Mouse (Mus musculus) liver, embryonic 15.5 days (tissue): ENCODE results near the gene Rimbp2. TPM values are rescaled to one million over a fixed set of nuclear protein-coding genes. Genes with fewer than 3 reads are reported as not detected.

Experiments used
- ATAC-seq: fragments of 200-750 bp; cut with Nextera tagmentation; 2 replicates; pipeline ENCODE4 v1.8.0; 2017; ENCODE audit warnings: moderate number of reproducible peaks, mild to moderate bottlenecking, moderate library complexity; ENCODE audit not compliant: insufficient read depth
- H3K27ac ChIP-seq: fragments of 300-500 bp; sonication (generic); replicated peaks from 2 replicates; pipeline ENCODE4 v1.5.1; 2015; ENCODE audit warnings: mild to moderate bottlenecking, inconsistent platforms
- H3K27me3 ChIP-seq: fragments of 300-500 bp; sonication (generic); 2 replicates; pipeline ENCODE4 v1.6.1; 2015; ENCODE audit warnings: mild to moderate bottlenecking, inconsistent platforms
- H3K36me3 ChIP-seq: fragments of 300-500 bp; sonication (generic); replicated peaks from 2 replicates; pipeline ENCODE4 v1.6.1; 2015; ENCODE audit warnings: moderate library complexity, mild to moderate bottlenecking, inconsistent platforms
- H3K4me1 ChIP-seq: fragments of 300-500 bp; sonication (generic); replicated peaks from 2 replicates; pipeline ENCODE4 v1.6.1; 2015; ENCODE audit warnings: inconsistent platforms
- H3K4me2 ChIP-seq: fragments of 300-500 bp; sonication (generic); 2 replicates; pipeline ENCODE4 v1.6.1; 2015; ENCODE audit warnings: moderate library complexity, mild to moderate bottlenecking, inconsistent platforms
- H3K4me3 ChIP-seq: fragments of 300-500 bp; sonication (generic); replicated peaks from 2 replicates; pipeline ENCODE4 v1.5.1; 2015; ENCODE audit warnings: mild to moderate bottlenecking, inconsistent platforms
- H3K9ac ChIP-seq: fragments of 300-500 bp; sonication (generic); 2 replicates; pipeline ENCODE4 v1.6.1; 2015; ENCODE audit warnings: moderate library complexity, mild to moderate bottlenecking, inconsistent platforms
- H3K9me3 ChIP-seq: fragments of 300-500 bp; sonication (generic); replicated peaks from 2 replicates; pipeline ENCODE4 v1.6.1; 2016; ENCODE audit warnings: inconsistent platforms
- WGBS: fragments of 180-500 bp; shearing (Covaris S2); methylation state at CpG from one replicate; pipeline ENCODE4 v1.1.7; 2015; ENCODE audit warnings: mixed read lengths; ENCODE audit not compliant: insufficient replicate concordance; 5-methylcytosine and 5-hydroxymethylcytosine counted together
- polyA plus RNA-seq: library from polyadenylated mRNA; unstranded; fragments of >200 nt; fragmentation: Nextera tagmentation; extraction: Ambion mirVana; gene quantifications from 2 replicates; pipeline ENCODE4 v1.2.1, GENCODE M21; 2015

Rimbp2 gene
- polyA plus RNA-seq, 1 experiment from 2014 or later, result not detected

DNA sequence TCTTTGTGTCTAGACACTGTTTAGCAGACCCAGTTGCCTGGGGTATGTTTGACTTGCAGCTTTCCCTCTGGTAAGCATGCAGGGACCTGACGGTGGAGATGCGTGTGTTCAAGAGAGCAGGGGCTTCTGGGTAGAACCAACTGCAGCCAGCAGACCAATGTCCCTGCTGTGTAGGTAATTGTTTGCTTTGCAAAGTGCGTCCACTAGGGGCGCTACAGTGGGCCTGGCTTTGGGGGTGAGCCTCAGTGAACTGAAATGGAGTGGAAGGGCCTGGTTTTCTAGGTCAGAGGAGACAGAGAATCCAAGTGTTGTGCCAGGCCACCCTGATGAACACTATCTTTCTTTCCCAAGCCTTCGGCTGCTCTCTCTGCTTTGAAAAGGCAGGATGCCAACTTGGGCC, 143.9 kb downstream of the Rimbp2 start:
- H3K9me3 ChIP-seq, result no peaks in the 10 kb centered on the region
- no peaks in the 10 kb centered on the region for H3K27me3 ChIP-seq
- no peak overlapping the region for H3K4me2 ChIP-seq
- H3K27ac ChIP-seq, result no peak overlapping the region
- no peaks in the 10 kb centered on the region for H3K36me3 ChIP-seq
- no peaks in the 10 kb centered on the region for H3K4me1 ChIP-seq
- 39% methylated on average over 5 of the region's 5 CpGs for WGBS
- ATAC-seq, result no peak
- H3K4me3 ChIP-seq, result no peak overlapping the region
- no peak overlapping the region for H3K9ac ChIP-seq

DNA sequence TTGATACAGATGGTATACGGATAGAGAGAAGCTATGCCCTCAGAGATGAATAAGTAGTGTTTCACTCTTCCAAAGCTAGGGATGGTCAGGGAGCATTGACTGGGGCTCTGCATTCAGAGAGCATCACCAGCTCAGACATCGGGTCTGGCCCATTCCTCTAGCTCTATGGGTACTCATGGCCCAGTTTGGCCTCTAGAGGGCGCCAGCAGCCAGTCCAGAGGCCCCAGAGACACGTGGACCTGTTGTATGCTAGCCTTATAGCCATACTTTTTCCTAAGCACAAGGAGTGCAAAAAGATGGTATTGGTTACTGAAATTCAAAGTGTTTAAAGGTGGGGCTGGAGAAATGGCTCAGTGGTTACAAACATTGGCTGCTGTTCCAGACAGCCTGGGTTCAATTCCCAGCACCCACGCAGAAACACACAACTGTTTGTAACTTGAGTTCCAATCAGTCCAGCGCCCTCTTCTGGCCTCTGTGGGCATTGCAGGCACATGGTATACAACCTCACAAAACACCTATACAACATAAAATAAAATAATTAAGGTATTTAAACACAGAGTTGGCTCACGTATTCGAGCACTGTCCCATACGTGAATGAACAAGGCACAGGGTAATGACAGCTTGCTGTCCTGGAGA, 144.6 kb downstream of the Rimbp2 start:
- H3K27me3 ChIP-seq, result no peaks in the 10 kb centered on the region
- H3K4me3 ChIP-seq, result no peak overlapping the region
- H3K9me3 ChIP-seq, result no peaks in the 10 kb centered on the region
- no peak for ATAC-seq
- H3K27ac ChIP-seq, result no peak overlapping the region
- no peak overlapping the region for H3K4me2 ChIP-seq
- H3K9ac ChIP-seq, result no peak overlapping the region
- H3K4me1 ChIP-seq, result no peaks in the 10 kb centered on the region
- no peaks in the 10 kb centered on the region for H3K36me3 ChIP-seq
- 42% methylated on average over 9 of the region's 9 CpGs for WGBS

DNA sequence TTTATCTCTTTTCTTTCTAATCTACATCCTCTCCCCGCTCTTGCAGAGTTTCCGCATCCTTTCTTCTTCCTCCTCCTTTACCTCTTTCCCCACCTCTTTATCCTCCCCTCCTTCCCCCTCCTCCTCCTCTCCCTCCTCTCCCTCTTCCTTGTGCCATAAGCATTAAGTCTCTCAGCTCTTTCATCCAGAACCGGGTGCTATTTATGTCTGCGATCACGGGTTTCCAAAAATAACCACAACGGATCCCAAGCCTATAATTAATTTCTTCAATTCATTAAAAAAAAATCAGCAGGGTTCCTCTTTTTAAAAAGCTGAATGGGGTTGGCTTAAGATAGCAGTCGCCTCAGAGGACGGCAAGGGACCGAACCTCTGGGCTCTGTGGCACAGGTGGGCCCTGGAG, 145.9 kb downstream of the Rimbp2 start:
- Histone ChIP-seq H3K9me3 (no peaks in the 10 kb centered on the region), H3K36me3 (no peaks in the 10 kb centered on the region), H3K4me1 (no peaks in the 10 kb centered on the region), H3K27me3 (no peaks in the 10 kb centered on the region), H3K9ac (no peak overlapping the region), H3K27ac (no peak overlapping the region), H3K4me2 (no peak overlapping the region), H3K4me3 (no peak overlapping the region)
- WGBS, result 67% methylated on average over 9 of the region's 9 CpGs
- ATAC-seq, result no peak

DNA sequence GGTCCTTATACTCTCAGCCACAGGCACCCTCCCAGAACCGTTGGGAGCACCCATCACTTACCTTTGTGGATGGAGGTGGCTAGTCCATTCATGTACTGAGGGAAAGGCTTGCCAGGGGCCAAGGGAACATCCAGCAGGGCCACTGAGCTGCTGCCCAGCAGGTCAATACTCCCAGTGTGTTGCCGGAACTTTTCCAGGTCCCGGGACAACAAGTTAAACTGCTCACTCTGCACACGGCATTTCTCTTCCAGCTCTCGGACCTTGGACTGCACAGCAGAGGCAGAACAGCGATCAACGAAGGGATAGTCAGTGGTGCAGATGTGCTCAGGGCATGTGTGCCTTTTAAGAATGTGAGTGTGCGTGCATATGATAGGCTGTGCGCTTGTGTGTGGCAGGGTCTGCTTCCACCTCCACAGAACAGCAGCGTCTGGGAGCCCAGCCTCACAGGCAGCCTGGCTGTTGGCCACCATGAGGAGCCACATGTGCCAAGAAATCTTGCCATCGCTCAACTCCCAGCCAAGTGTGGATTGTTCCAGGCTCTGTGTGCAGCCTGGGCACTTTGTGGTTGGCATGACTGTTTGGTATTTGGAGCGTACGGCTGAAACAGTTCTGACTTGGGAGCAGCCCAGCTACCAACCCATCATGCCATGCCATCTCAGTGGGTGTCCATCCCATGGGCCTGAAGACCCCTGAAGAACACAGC, 146.8 kb downstream of the Rimbp2 start:
- ATAC-seq, result no peak
- H3K9me3 ChIP-seq, result no peaks in the 10 kb centered on the region
- H3K9ac ChIP-seq, result no peak overlapping the region
- no peak overlapping the region for H3K4me2 ChIP-seq
- no peaks in the 10 kb centered on the region for H3K4me1 ChIP-seq
- no peak overlapping the region for H3K4me3 ChIP-seq
- WGBS, result 76% methylated on average over 13 of the region's 13 CpGs
- no peak overlapping the region for H3K27ac ChIP-seq
- H3K27me3 ChIP-seq, result no peaks in the 10 kb centered on the region
- no peaks in the 10 kb centered on the region for H3K36me3 ChIP-seq

DNA sequence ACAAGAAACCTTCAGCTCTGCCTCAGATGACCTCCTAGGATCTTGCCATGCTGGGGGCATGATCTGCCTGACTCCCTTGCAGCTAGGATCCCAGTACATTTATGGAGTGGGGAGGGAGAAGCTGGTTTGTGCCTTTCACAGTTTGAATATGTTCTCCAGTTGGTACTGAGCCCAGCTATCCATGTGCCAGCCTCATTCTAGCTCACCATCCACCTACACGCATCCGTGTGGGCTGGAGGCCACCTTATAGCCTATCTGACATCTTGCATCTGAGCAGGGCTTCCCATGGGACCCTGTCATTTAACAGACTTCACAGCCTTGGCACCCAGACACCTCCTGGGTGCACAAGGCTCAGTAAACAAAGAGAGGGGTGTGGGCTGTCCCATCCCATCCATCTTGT, 148.2 kb downstream of the Rimbp2 start:
- no peak overlapping the region for H3K4me3 ChIP-seq
- no peak overlapping the region for H3K27ac ChIP-seq
- H3K4me1 ChIP-seq, result no peaks in the 10 kb centered on the region
- ATAC-seq, result no peak
- H3K9me3 ChIP-seq, result no peaks in the 10 kb centered on the region
- H3K9ac ChIP-seq, result no peak overlapping the region
- no peak overlapping the region for H3K4me2 ChIP-seq
- 64% methylated on average over 2 of the region's 2 CpGs for WGBS
- H3K36me3 ChIP-seq, result no peaks in the 10 kb centered on the region
- no peaks in the 10 kb centered on the region for H3K27me3 ChIP-seq

DNA sequence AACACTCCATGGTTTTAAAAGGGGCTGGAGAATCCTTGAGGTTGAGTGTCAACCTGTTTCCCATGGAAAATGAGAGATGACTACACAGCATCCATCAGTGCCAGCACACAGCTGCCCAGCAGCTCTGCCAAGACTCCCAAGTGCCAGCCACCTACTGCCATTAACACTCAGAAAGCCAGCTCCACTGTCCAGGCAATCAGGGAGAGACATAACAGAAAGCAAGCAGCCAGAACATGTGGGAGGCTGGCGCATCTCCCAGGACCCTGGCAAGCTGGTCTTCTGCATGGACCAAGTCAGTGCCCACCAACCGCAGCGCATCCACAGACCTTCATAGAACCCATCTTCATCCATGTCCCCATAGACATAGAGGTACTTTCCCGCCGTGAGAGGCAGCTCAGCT, 152.7 kb downstream of the Rimbp2 start:
- no peak for ATAC-seq
- 65% methylated on average over 5 of the region's 5 CpGs for WGBS

DNA sequence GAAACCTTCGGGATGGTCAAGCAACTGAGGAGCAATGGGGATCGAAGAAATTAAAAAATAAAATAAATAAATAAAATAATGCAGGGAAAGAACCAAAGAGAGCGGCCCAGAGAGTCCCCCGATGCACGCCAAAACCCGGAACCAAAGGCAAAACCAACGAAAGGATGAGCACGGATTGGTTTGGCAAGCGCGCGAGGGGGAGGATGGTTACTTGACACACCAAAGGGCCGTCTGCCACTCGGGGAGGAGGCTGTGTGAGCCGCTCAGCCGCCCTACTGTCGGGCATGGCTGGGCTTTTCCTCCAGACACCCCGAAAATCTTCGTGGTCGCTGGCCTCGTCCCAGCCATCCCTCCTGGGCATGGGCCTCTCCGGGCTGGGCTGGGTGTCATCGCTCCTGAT, 171.7 kb downstream of the Rimbp2 start:
- Histone ChIP-seq H3K27ac (no peak overlapping the region), H3K9ac (no peak overlapping the region), H3K9me3 (0 out of 2 replicates have a peak, but pooled peaks cover 3% of the 10 kb centered on the region), H3K4me1 (no peaks in the 10 kb centered on the region), H3K27me3 (no peaks in the 10 kb centered on the region), H3K4me2 (no peak overlapping the region), H3K36me3 (no peaks in the 10 kb centered on the region), H3K4me3 (no peak overlapping the region)
- WGBS, result 54% methylated on average over 22 of the region's 22 CpGs
- ATAC-seq, result no peak

More for the DNA sequence above, 152.7 kb downstream of the Rimbp2 start:
- no peak overlapping the region for H3K27ac ChIP-seq
- H3K4me1 ChIP-seq, result no peaks in the 10 kb centered on the region
- no peak overlapping the region for H3K9ac ChIP-seq
- no peaks in the 10 kb centered on the region for H3K36me3 ChIP-seq
- no peak overlapping the region for H3K4me2 ChIP-seq
- no peak overlapping the region for H3K4me3 ChIP-seq
- no peaks in the 10 kb centered on the region for H3K9me3 ChIP-seq
- no peaks in the 10 kb centered on the region for H3K27me3 ChIP-seq

DNA sequence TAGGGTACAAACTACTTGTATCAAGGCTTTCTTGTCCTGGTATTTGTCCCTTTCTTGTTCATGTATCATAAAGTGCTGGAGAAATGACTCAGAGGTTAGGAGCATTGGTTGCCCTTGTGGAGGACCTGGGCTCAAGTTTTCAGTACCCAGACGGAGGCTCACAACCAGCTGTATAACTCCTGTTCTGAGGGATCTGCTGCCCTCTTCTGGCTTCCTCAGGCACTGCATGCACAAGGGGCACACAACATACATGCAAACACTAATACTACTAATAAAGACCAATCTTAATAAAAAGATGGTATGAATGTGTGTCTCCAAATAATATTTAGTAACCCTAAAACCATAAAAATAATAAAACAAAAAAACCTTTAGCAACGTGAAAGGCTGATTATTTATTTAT, 176.9 kb downstream of the Rimbp2 start:
- Histone ChIP-seq H3K9me3 (no peaks in the 10 kb centered on the region), H3K9ac (no peak overlapping the region), H3K27ac (no peak overlapping the region), H3K36me3 (no peaks in the 10 kb centered on the region), H3K4me2 (no peak overlapping the region), H3K27me3 (no peaks in the 10 kb centered on the region), H3K4me1 (no peaks in the 10 kb centered on the region), H3K4me3 (no peak overlapping the region)
- WGBS, result 48% methylated on average over 2 of the region's 2 CpGs
- ATAC-seq, result no peak

DNA sequence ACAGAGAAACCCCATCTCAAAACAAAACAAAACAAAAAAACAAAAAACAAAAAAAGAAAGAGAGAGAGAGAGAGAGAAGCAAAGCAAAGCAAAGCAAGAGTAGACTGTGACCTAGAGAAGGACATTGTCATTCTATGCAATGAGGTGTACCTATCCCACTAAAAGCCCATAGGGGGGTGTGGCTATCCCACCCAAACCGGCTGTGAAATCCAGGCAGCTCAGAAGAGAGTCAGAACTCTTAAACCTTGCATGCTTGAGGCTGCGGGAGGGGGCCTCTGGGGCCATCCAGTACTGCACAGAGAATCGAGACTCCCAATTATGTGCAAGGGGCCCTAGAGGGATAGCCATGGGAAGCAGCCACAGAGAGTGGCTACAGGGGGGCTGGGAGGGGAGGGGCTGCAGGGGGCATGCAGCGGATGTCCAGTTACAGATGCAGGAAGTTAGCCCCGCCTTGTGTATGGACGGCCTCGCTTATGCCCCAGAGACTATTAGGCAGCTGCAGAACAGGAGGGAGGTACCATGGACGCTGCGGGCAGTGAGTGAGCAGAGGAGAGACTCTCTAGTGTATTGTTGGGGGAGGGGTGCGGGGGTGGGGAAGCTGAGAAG, 184.2 kb downstream of the Rimbp2 start:
- no peak for ATAC-seq
- H3K4me2 ChIP-seq, result no peak overlapping the region

DNA sequence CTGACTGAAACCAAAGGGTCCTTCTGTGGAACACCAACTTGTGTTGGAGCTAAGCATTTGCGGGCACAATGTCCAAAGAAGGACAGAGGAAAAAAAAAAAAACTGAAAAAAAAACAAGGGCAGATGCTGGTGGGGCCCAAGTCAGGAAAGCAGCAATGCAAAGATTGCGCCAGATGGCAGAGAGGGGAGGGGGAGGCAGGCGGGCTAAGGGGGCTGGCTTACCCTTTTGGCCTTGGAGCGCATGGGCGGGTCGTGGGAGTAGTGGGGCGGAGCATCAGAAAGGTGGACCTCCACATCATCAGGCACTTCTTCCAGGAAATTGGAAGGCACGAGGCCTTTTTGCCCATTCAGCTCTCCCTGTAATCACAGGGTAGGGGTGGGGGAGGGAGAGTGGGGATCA, 192.2 kb downstream of the Rimbp2 start:
- WGBS, result 28% methylated on average over 8 of the region's 8 CpGs
- H3K27me3 ChIP-seq, result no peaks in the 10 kb centered on the region
- H3K9me3 ChIP-seq, result no peaks in the 10 kb centered on the region; the same call in 1 of the 2 replicates
- H3K4me2 ChIP-seq, result no peak overlapping the region
- H3K36me3 ChIP-seq, result no peaks in the 10 kb centered on the region
- no peak overlapping the region for H3K4me3 ChIP-seq
- no peak overlapping the region for H3K9ac ChIP-seq
- no peak overlapping the region for H3K27ac ChIP-seq
- ATAC-seq, result no peak
- no peaks in the 10 kb centered on the region for H3K4me1 ChIP-seq

More for the DNA sequence above, 184.2 kb downstream of the Rimbp2 start:
- Histone ChIP-seq H3K27ac (no peak overlapping the region), H3K9me3 (no peaks in the 10 kb centered on the region), H3K9ac (no peak overlapping the region), H3K36me3 (no peaks in the 10 kb centered on the region), H3K4me3 (no peak overlapping the region), H3K4me1 (no peaks in the 10 kb centered on the region), H3K27me3 (no peaks in the 10 kb centered on the region)
- 15% methylated on average over 10 of the region's 10 CpGs for WGBS

DNA sequence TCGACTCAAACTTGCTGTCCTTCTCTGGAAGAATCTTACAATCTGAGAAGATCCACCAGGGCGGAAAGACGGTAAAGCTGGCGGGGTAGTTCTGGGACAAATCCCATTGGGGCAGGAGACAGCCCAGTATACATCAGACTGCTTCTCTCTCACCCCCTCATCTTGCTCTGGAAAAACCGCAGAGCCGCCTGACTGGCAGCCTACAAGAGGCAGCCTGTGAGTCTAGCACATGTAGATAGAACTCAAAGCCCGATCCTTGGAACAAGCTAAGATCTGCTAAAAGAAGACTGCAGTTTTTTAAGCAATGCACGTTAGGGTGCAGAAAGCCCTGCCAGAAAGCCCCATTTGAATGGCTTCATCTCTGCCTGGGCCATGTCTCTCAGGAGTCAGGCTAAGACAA, 207.0 kb downstream of the Rimbp2 start:
- H3K9ac ChIP-seq, result no peak overlapping the region
- ATAC-seq, result no peak

More for the DNA sequence above, 207.0 kb downstream of the Rimbp2 start:
- Histone ChIP-seq H3K4me3 (no peak overlapping the region), H3K27ac (no peak overlapping the region), H3K4me1 (no peaks in the 10 kb centered on the region), H3K27me3 (no peaks in the 10 kb centered on the region), H3K9me3 (no peaks in the 10 kb centered on the region), H3K4me2 (no peak overlapping the region), H3K36me3 (no peaks in the 10 kb centered on the region)
- WGBS, result 68% methylated on average over 8 of the region's 8 CpGs
